Mouse (Mus musculus): ENCODE data around the gene Sprr2f. TPM values are rescaled to one million over a fixed set of nuclear protein-coding genes. Genes with fewer than 3 reads are reported as not detected.

The Sprr2f gene
- not detected for total RNA-seq (2023)

DNA sequence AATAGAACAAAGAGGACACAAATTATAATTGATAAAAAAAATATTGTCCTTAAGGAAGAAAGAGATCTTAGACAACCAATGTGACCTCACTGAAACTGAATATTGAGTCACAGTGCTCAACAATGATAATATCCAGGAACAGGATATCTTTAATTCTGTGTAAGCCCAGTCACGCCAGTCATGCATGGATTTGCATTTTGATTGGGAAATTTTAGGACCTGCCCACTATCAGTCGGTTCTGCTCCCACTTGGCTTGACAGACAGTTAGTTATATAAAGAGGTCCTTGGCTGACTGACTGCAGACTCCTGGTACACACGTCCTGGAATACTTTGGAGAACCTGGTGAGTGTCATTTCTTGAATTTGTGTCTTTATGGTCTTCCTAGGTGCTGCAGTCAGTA lies at the start of gene Sprr2f:
Sprr2f (plus strand) TSS at position 301 of the 400 bp plus-strand sequence.

DNA sequence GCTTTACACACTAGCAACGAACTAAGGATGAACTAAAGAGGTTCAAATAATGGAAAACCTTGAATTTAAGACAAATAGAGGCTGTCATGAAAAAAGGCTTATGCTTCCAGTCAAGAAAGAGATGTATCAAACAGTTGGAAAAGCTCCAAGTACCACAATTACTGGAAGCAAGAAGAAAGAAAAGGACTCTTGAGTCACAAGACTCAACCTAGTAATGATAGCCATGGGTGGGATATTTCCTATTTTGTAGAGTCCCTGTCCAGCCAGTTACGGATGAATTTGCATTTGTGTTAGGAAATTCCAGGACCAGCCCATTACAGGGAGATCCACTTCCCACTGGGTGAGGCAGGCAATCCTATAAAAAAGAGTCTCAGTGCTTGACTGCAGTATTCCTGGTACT lies 48.7 kb upstream of the Sprr2f start, which contains the start of gene Sprr2b:
Sprr2b (plus strand) TSS at position 301 of the 400 bp plus-strand sequence.

DNA sequence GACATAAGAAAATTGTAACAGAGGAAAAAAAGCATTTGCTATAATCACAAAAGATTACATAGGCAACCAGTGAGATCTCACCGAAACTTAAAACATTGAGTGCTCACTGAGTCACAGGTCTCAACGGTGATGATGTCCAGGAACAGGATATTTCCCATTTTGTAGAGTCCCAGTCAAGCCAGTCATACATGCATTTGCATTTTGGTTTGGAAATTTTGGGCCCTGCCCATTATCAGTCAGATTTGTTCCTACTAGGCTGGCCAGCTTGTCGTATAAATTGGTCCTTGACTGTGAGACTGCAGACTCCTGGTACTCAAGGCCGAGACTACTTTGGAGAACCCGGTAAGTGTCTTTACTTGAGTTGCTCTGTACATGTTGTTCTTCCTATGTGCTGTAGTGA lies 26.1 kb upstream of the Sprr2f start, which contains the start of gene Sprr2d:
Sprr2d (plus strand) TSS at position 301 of the 400 bp plus-strand sequence.

DNA sequence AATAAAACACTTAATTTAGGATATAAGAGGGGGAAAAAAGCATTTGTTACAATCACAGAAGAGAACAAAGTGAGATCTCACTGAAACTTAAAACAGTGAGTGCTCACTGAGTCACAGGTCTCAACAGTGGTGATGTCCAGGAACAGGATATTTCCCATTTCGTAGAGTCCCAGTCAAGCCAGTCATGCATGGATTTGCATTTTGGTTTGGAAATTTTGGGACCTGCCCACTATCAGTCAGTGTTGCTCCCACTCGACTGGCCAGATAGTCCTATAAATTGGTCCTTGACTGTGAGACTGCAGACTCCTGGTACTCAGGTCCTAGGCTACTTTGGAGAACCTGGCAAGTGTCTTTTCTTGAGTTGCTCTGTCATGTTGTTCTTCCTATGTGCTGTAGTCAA lies 13.1 kb upstream of the Sprr2f start, which contains the start of gene Sprr2e:
Sprr2e (plus strand) TSS at position 301 of the 400 bp plus-strand sequence.

DNA sequence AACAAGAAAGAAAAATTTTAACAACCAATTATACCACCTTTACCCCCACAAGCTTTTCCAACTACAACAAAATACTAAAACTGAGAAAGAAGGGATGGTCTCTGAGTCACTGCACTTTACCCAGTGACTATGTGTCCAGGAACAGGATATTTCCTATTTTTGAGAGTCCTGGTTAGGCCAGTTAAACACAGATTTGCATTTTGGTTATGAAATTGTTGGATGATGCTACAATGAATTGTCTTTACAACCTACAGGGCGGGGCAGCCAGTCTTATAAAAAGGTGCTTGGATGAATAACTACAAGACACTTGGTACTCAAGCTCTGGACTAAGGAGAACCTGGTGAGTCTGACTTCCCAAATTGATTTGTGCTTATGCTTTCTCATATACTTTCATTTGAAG lies 20.4 kb downstream of the Sprr2f start, which contains the start of gene Sprr2h:
Sprr2h (plus strand) TSS at position 301 of the 400 bp plus-strand sequence.

DNA sequence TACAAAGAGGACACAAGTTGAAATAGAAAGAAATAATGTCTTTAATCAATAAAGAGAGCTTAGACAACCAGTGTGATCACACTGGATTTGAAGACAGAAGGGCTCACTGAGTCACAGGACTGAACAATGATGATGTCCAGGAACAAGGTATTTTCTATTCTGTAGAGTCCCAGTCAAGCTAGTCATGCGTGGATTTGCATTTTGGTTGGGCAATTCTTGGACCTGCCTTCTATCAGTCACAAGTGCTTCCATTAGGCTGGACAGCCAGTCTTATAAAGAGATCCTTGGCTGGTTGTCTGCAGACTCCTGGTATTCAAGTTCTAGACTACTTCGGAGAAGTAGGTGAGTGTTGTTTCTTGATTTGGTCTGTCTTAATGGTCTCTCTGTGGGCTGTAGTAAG lies 42.7 kb downstream of the Sprr2f start, which contains the start of gene Sprr2i:
Sprr2i (plus strand) TSS at position 301 of the 400 bp plus-strand sequence.

Other genes with a start within 250 kb of the Sprr2f start
- not detected for gene Prr9, start 241.2 kb upstream of the Sprr2f start, total RNA-seq (2023)
- not detected for gene Lelp1, start 222.4 kb upstream of the Sprr2f start, total RNA-seq (2023)
- not detected for gene Sprr2a1, start 149.4 kb upstream of the Sprr2f start, total RNA-seq (2023)
- not detected for gene Sprr2a2, start 149.3 kb upstream of the Sprr2f start, total RNA-seq (2023)
- gene Sprr2a3, start 79.8 kb upstream of the Sprr2f start, total RNA-seq (2023), result not detected
- not detected for gene Sprr2b, start 48.6 kb upstream of the Sprr2f start, total RNA-seq (2023)
- not detected for gene Sprr2d, start 26.0 kb upstream of the Sprr2f start, total RNA-seq (2023)
- gene Sprr2e, start 13.0 kb upstream of the Sprr2f start, total RNA-seq (2023), result not detected
- not detected for gene Sprr2h, start 20.5 kb downstream of the Sprr2f start, total RNA-seq (2023)
- gene Sprr2i, start 42.8 kb downstream of the Sprr2f start, total RNA-seq (2023), result not detected
- gene Sprr2j-ps, start 52.9 kb downstream of the Sprr2f start, total RNA-seq (2023), result not detected
- 1 to 10 TPM in 1 of 2 experiments, under 1 TPM in 1; 0.53 to 1.4 TPM for gene Gm9774, start 64.2 kb downstream of the Sprr2f start, total RNA-seq (2023)
- gene Sprr2k, start 67.4 kb downstream of the Sprr2f start, total RNA-seq (2023), result not detected
- not detected for gene Sprr1b, start 73.6 kb downstream of the Sprr2f start, total RNA-seq (2023)
- gene Sprr3, start 93.5 kb downstream of the Sprr2f start, total RNA-seq (2023), result not detected
- not detected for gene Sprr1a, start 120.7 kb downstream of the Sprr2f start, total RNA-seq (2023)
- not detected for gene Sprr4, start 135.3 kb downstream of the Sprr2f start, total RNA-seq (2023)
- gene 2310046K23Rik, start 169.3 kb downstream of the Sprr2f start, total RNA-seq (2023), result not detected
- not detected for gene Ivl, start 208.5 kb downstream of the Sprr2f start, total RNA-seq (2023)
- not detected for gene Smcp, start 223.8 kb downstream of the Sprr2f start, total RNA-seq (2023)
- gene 2210017I01Rik, start 242.3 kb downstream of the Sprr2f start, total RNA-seq (2023), result not detected